Mouse (Mus musculus): ENCODE data around the gene Cpne7.

- peak in 1 of 2 experiments; percentile 63; a peak in 2 of 4 replicates for TF ChIP-seq CTCF (conservative IDR thresholded peaks at IDR 0.05 in 1 of 2, IDR thresholded peaks at IDR 0.05 in 1 of 2; ENCODE audit: low read depth in 2 of 2, low read length in 2 of 2)
- TF ChIP-seq NRF1 (IDR thresholded peaks at IDR 0.05; ENCODE audit: low read depth, low read length), result no peak
- TF ChIP-seq POLR2A (IDR thresholded peaks at IDR 0.05; ENCODE audit: low read depth, low read length), result peak; percentile 74
- TF ChIP-seq EP300 (IDR thresholded peaks at IDR 0.05; ENCODE audit: low read length), result no peak
- no peak for TF ChIP-seq ZKSCAN1 (IDR thresholded peaks at IDR 0.05; ENCODE audit: borderline replicate concordance, low read depth, low read length)
These were observed 11.4 kb upstream of the Cpne7 start for GRCm38 (mm10) chr8:123105553-123106326.

Data from CH12.LX (cell line).